Mouse (Mus musculus): Measurements from ENCODE around the gene Mrgprh. TPM values are rescaled to one million over a fixed set of nuclear protein-coding genes. Genes with fewer than 3 reads are reported as not detected.

The Mrgprh gene
- polyA plus RNA-seq, 1 experiment from 2014 or later: not detected

DNA sequence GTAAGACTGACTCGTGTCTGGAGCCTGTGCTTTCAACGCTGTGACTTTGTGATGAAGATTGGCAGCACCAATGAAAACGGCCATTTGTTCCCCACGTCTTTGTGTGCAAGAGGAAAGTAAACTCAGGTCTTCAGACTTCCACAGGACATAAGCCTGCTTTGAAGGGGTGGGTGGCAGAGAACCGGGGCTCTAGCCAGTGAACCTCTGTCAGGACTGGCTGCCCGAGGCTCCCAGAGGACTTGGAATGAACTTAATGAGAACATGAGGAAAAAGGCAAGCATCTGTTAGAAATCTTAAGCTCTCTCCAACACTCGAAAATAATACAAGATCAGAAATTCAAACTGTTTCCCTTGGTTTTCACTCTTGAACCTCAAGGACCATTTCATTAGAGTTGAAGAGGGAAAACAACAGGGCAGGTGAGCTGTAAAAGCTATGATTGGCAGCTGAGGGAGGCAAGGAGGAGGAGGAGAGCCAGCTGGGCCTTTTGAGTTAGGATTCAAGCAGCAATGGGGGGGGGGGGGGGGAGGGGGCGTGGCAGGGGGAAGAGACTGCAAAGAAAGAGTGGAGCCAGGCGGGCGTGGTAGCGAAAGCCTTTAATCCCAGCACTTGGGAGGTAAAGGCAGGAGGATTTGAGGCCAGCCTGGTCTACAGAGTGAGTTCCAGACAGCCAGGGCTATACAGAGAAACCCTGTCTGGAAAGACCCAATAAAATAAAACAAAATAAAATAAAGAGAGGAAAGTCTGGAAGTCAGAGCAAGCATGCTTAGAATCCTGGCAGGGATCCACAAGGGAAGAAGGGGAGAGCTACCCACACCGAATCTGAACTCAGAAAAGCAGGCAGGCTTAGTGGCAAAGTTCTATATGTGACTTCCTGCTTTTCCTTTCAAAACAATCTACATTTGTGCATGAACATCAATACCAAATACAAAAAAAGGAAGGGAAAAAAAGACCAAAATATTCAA is 27.8 kb downstream of the Mrgprh start:
- Histone ChIP-seq H3K4me2 (ENCODE audit: low read depth, low read length, severe bottlenecking) (no peak overlapping the region), H3K4me3 (ENCODE audit: low read depth, low read length) (no peak overlapping the region), H3K27me3 (ENCODE audit: control insufficient read depth, insufficient read depth, low read length) (no peaks in the 10 kb centered on the region), H3K27ac (ENCODE audit: low read depth, low read length) (peak overlapping the region; percentile 41; the same call in 1 of the 2 replicates), H3K4me1 (replicated peaks; ENCODE audit: control insufficient read depth, insufficient read depth, low read length) (peaks cover 3% of the 10 kb centered on the region; the same call in 1 of the 2 replicates), H3K36me3 (ENCODE audit: control insufficient read depth, insufficient read depth, low read length) (no peaks in the 10 kb centered on the region; the same call in 1 of the 2 replicates), H3K9ac (ENCODE audit: low read length) (no peak overlapping the region), H3K9me3 (ENCODE audit: control insufficient read depth, low read length) (no peaks in the 10 kb centered on the region)
- 20% methylated on average over 11 of the region's 12 CpGs for WGBS
- ATAC-seq (replicated peaks; ENCODE audit: low FRiP score) (peak; percentile 81), DNase-seq (ENCODE audit: low spot score) (peak; percentile 75)

DNA sequence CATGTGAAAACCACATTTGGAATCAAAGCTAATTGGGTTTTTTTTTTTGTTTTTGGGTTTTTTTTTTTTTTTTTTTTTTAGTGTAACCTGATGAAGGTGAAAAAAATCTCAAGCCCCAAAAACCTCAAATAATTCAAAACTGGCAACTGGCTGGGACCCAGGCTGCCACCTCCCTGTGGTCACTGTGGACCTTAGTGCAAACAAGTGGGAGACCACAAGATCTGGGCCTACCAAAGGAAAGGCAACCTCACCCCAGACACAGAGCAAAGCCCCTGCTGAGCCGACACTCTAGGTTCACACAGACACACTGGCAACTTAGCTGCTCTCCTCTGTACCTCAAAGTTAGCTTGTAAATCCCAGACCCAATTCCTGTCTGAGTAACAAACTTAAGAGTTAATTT is 28.5 kb downstream of the Mrgprh start:
- Histone ChIP-seq H3K9me3 (ENCODE audit: control insufficient read depth, low read length) (no peaks in the 10 kb centered on the region), H3K9ac (ENCODE audit: low read length) (no peak overlapping the region), H3K27ac (ENCODE audit: low read depth, low read length) (no peak overlapping the region), H3K4me1 (replicated peaks; ENCODE audit: control insufficient read depth, insufficient read depth, low read length) (peaks cover 3% of the 10 kb centered on the region; the same call in 1 of the 2 replicates), H3K4me2 (ENCODE audit: low read depth, low read length, severe bottlenecking) (no peak overlapping the region), H3K4me3 (ENCODE audit: low read depth, low read length) (no peak overlapping the region), H3K27me3 (ENCODE audit: control insufficient read depth, insufficient read depth, low read length) (no peaks in the 10 kb centered on the region), H3K36me3 (ENCODE audit: control insufficient read depth, insufficient read depth, low read length) (no peaks in the 10 kb centered on the region; the same call in 1 of the 2 replicates)
- 67% methylated on average over 1 of the region's 1 CpGs for WGBS
- no peak for ATAC-seq (replicated peaks; ENCODE audit: low FRiP score)
- no peak for DNase-seq (ENCODE audit: low spot score)

DNA sequence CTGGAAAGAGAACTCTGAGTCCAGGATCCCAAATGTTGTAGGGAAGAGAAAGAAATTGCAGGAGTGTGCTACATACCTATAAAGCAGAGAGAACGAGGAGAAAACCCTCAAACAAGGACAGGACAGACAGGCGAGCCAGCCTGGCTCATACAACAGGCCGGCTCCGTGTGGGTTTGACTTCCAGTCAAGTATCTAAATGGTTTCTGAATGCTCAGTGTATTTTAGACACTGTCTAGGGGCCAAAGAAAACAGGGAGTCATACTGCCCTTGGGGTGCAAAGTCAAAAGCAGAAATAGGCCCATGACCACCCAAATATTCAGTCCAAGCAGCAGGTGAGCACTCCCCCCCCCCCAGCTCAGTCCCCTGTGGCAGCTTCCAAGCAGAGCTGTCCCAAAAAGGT is 30.0 kb downstream of the Mrgprh start:
- Histone ChIP-seq H3K36me3 (ENCODE audit: control insufficient read depth, insufficient read depth, low read length) (no peaks in the 10 kb centered on the region; the same call in 1 of the 2 replicates), H3K4me1 (replicated peaks; ENCODE audit: control insufficient read depth, insufficient read depth, low read length) (peaks cover 3% of the 10 kb centered on the region; the same call in 1 of the 2 replicates), H3K4me3 (ENCODE audit: low read depth, low read length) (no peak overlapping the region), H3K27me3 (ENCODE audit: control insufficient read depth, insufficient read depth, low read length) (no peaks in the 10 kb centered on the region), H3K9me3 (ENCODE audit: control insufficient read depth, low read length) (no peaks in the 10 kb centered on the region), H3K4me2 (ENCODE audit: low read depth, low read length, severe bottlenecking) (no peak overlapping the region), H3K9ac (ENCODE audit: low read length) (no peak overlapping the region), H3K27ac (ENCODE audit: low read depth, low read length) (no peak overlapping the region)
- WGBS: 93% methylated on average over 4 of the region's 4 CpGs
- no peak for ATAC-seq (replicated peaks; ENCODE audit: low FRiP score)
- no peak for DNase-seq (ENCODE audit: low spot score)

DNA sequence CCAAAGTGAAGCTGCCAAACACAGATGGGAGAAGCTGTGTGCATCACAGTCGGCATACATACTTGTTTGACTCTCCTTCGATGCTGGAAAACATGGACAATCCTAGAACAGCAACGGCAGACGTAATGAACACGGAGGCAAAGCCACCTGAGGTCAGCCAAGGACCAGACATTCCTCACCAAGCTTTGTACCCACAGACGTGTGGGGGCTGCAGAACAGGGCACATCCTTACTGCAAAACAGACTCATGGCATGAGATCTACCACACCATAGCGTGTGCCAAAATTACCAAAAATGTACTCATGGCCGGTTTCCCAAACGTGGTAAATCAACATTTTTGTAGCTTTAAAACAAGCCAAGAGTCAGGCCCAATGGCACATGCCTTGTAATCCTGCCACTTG is 30.6 kb downstream of the Mrgprh start:
- Histone ChIP-seq H3K36me3 (ENCODE audit: control insufficient read depth, insufficient read depth, low read length) (no peaks in the 10 kb centered on the region), H3K9me3 (ENCODE audit: control insufficient read depth, low read length) (no peaks in the 10 kb centered on the region), H3K9ac (ENCODE audit: low read length) (no peak overlapping the region), H3K27ac (ENCODE audit: low read depth, low read length) (no peak overlapping the region), H3K4me3 (ENCODE audit: low read depth, low read length) (no peak overlapping the region), H3K4me1 (replicated peaks; ENCODE audit: control insufficient read depth, insufficient read depth, low read length) (peaks cover 3% of the 10 kb centered on the region; the same call in 1 of the 2 replicates), H3K27me3 (ENCODE audit: control insufficient read depth, insufficient read depth, low read length) (no peaks in the 10 kb centered on the region), H3K4me2 (ENCODE audit: low read depth, low read length, severe bottlenecking) (no peak overlapping the region)
- 93% methylated on average over 9 of the region's 9 CpGs for WGBS
- no peak for ATAC-seq (replicated peaks; ENCODE audit: low FRiP score)
- DNase-seq (ENCODE audit: low spot score): peak; percentile 38

DNA sequence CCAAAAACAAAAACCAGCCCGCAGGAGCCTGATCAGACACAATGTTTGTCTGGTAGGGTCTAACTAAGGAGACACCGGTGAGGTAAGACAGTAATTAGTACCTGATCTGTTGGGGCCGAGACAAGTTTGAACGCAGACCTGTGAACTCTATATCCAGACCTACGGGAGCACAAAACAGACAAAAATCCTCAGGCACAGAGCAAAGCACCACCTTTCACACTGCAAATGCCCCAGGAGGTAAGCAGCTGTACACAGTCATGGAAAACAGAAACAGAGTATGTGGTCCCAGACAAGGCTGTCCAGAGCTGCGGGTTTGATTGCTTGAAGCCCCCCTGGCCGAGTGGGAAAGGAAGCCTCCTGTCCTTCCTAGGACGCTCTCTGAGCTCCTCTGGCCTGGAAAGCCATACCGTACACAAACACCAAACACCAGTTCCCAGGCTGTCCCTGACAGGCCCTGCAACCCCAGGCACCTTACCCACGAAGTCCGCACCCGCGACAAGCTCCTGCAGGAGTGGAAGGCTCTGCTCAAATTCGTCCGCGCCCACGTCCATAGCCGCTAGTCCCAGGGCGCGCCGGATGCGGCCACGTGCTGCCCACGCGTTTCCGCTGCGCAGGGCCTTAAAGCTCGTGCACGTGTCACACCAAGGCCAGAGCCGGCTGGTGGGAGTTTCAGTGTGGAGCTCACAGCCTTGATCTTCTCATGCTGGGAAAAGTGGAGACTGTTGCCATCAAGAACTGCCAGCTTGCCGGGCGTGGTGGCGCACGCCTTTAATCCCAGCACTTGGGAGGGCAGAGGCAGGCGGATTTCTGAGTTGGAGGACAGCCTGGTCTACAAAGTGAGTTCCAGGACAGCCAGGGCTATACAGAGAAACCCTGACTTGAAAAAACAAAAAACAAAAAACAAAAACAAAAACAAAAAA is 33.8 kb downstream of the Mrgprh start, which contains the start of gene Pnldc1:
Gene Pnldc1, minus strand, starts transcription at position 870 of the 920 bp plus-strand sequence.
- Histone ChIP-seq H3K36me3 (ENCODE audit: control insufficient read depth, insufficient read depth, low read length) (peaks cover 9% of the 10 kb centered on the region; the same call in 1 of the 2 replicates), H3K9ac (ENCODE audit: low read length) (no peak within 1 kb of the TSS), H3K4me3 (ENCODE audit: low read depth, low read length) (no peak within 1 kb of the TSS), H3K4me1 (replicated peaks; ENCODE audit: control insufficient read depth, insufficient read depth, low read length) (no peaks in the 10 kb centered on the region), H3K9me3 (ENCODE audit: control insufficient read depth, low read length) (no peaks in the 10 kb centered on the region), H3K4me2 (ENCODE audit: low read depth, low read length, severe bottlenecking) (no peak within 1 kb of the TSS), H3K27me3 (ENCODE audit: control insufficient read depth, insufficient read depth, low read length) (no peaks in the 10 kb centered on the region), H3K27ac (ENCODE audit: low read depth, low read length) (no peak within 1 kb of the TSS)
- 83% methylated on average over 35 of the region's 35 CpGs for WGBS
- DNase-seq (ENCODE audit: low spot score) (no peak), ATAC-seq (replicated peaks; ENCODE audit: low FRiP score) (no peak)

DNA sequence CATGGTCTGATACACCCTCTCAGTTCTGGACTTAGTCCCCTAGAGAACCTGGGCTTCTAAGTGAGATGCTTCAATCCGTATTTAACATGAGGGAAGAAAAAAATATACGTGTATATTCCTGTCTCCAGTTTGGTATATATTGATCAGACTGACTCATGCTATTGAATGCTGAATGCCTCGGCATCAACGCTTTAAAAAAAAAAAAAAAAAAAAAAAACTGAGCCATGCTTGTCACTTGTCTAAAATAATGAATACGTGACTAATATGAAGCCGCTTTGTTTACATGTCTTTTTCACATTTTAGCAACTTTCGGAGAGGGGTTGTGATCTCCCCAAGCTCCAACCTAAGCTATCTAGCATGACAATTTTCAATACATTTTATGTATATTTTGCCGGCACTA is 34.6 kb downstream of the Mrgprh start:
- DNase-seq (ENCODE audit: low spot score) (no peak), ATAC-seq (replicated peaks; ENCODE audit: low FRiP score) (no peak)
- Histone ChIP-seq H3K9ac (ENCODE audit: low read length) (no peak overlapping the region), H3K27me3 (ENCODE audit: control insufficient read depth, insufficient read depth, low read length) (no peaks in the 10 kb centered on the region), H3K36me3 (ENCODE audit: control insufficient read depth, insufficient read depth, low read length) (peaks cover 9% of the 10 kb centered on the region; the same call in 1 of the 2 replicates), H3K27ac (ENCODE audit: low read depth, low read length) (no peak overlapping the region), H3K4me1 (replicated peaks; ENCODE audit: control insufficient read depth, insufficient read depth, low read length) (no peaks in the 10 kb centered on the region; the same call in 1 of the 2 replicates), H3K4me2 (ENCODE audit: low read depth, low read length, severe bottlenecking) (no peak overlapping the region), H3K9me3 (ENCODE audit: control insufficient read depth, low read length) (no peaks in the 10 kb centered on the region), H3K4me3 (ENCODE audit: low read depth, low read length) (no peak overlapping the region)
- WGBS: 92% methylated on average over 8 of the region's 8 CpGs

DNA sequence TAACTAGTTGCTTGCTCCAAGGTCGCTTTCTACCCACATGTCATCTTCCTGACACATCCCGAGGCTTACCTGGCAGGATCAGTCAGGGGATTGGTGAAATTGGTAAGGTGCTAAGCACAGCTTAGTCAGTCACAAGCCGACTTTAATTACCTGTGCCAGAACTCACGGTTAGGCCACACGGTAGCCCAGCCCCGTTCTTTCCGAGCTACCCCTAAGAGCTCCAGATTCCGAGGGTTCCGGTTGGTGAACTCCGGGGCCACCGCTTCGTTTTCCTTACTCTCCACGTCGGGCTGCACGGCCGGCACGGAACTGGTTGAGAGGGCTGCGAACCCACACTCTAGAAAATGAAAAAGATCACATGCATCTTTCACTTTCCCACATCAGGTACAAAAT is 39.6 kb downstream of the Mrgprh start, which contains the start of gene Tcp1:
Gene Tcp1, plus strand, starts transcription at position 214 of the 393 bp plus-strand sequence.
- under 1% methylated on average over 18 of the region's 18 CpGs for WGBS
- Histone ChIP-seq H3K4me2 (ENCODE audit: low read depth, low read length, severe bottlenecking) (peak within 1 kb of the TSS; percentile 77), H3K27ac (ENCODE audit: low read depth, low read length) (peak within 1 kb of the TSS; percentile 78), H3K9me3 (ENCODE audit: control insufficient read depth, low read length) (no peaks in the 10 kb centered on the region), H3K36me3 (ENCODE audit: control insufficient read depth, insufficient read depth, low read length) (peaks cover 19% of the 10 kb centered on the region; the same call in 1 of the 2 replicates), H3K4me1 (replicated peaks; ENCODE audit: control insufficient read depth, insufficient read depth, low read length) (peaks cover 2% of the 10 kb centered on the region; the same call in 1 of the 2 replicates), H3K9ac (ENCODE audit: low read length) (peak within 1 kb of the TSS; percentile 96), H3K27me3 (ENCODE audit: control insufficient read depth, insufficient read depth, low read length) (no peaks in the 10 kb centered on the region), H3K4me3 (ENCODE audit: low read depth, low read length) (peak within 1 kb of the TSS; percentile 80)
- ATAC-seq (replicated peaks; ENCODE audit: low FRiP score) (0 out of 2 replicates have a peak, but pooled peaks have one; percentile 2), DNase-seq (ENCODE audit: low spot score) (no peak)

Measured in forebrain, embryonic 11.5 days (tissue).